Comparison of ENCODE assay signal across 14 mouse cellular contexts in the genomic region with DNA sequence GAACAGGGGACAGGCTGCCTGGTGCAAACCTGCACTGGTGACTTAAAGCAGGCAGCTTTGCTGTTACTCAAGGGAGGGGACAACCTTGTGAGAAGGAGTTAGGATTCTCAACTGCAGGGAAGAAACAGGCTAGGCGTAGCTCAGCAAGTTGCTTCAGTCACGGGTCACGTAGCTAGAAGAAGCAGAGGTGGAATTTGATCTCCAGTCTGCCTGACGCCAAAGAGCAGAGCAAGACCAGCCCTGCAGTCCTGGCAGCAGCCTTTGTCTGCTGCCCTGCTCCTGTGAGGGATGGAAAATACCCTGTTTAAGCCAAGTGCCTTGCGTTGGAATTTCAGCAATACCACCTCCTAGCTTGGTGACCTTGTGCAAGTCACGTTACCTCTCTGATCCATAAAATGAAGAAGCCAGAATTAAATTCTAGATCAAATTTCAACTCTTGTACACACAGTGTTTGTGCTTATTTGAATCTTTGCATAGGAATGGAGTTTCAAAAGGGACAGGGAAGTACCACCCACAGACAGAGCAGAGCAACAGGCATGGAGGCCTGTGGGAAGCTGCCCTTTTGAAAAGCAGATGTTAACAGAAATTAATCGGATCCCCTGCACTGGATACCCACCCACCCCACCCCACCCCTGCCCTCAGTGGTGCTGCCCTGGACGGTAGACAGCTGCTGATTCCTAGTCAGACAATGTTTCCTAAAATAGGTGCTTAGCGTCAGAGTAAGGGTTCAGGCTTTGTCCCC.
DNase-seq lines count a peak whose midpoint lies in the region; ATAC-seq and TF ChIP-seq lines count a peak whose summit lies in the region.
"Had no signal": no experiment of that assay in that cellular context is flagged by ENCODE, and none has a peak within 500 bp of the region (broad histone marks: within the 10 kb centered on the region; RNA-seq: fewer than 3 reads in every experiment).

No protein-coding gene starts in this region.

- H3K4me1 ChIP-seq in midbrain, embryonic 10.5 days = peaks cover 11% of the 10 kb centered on the region
- no peaks in the 10 kb centered on the region for H3K4me1 ChIP-seq in midbrain, postnatal 0 days (ENCODE audit: insufficient read depth, low read length)
- H3K4me1 ChIP-seq in kidney, postnatal 0 days (replicated peaks; ENCODE audit: insufficient read depth, low read length) = no peaks in the 10 kb centered on the region
- H3K4me1 ChIP-seq: megakaryocyte, embryonic 14.5 days; neural tube, embryonic 12.5 days had no signal

- H3K27me3 ChIP-seq in midbrain, embryonic 10.5 days (ENCODE audit: low read depth, poor library complexity, severe bottlenecking) = no peaks in the 10 kb centered on the region
- no peaks in the 10 kb centered on the region for H3K27me3 ChIP-seq in midbrain, postnatal 0 days (ENCODE audit: insufficient read depth, low read length)
- no peaks in the 10 kb centered on the region for H3K27me3 ChIP-seq in kidney, postnatal 0 days (ENCODE audit: insufficient read depth, low read length)
- H3K27me3 ChIP-seq: hindbrain, embryonic 12.5 days; neural tube, embryonic 12.5 days had no signal

- no peak for DNase-seq in midbrain, embryonic 10.5 days (ENCODE audit: low spot score)
- no peak for DNase-seq in midbrain, postnatal 0 days (ENCODE audit: low spot score)
- peak; percentile 52 for DNase-seq in fibroblast of lung, adult 2 months (ENCODE audit: low read depth)
- peak; percentile 77 for DNase-seq in kidney, postnatal 0 days (ENCODE audit: low spot score)
- DNase-seq in left cerebral cortex, adult 11 months (ENCODE audit: low spot score) = no peak
- DNase-seq in testis, postnatal 10 days (ENCODE audit: low spot score) = no peak
- DNase-seq: gastrocnemius, postnatal 14 days; right cerebral cortex, postnatal 25 days had no signal

- WGBS in midbrain, embryonic 10.5 days = 22% methylated on average over 9 of the region's 9 CpGs
- WGBS in midbrain, postnatal 0 days = 33% methylated on average over 9 of the region's 9 CpGs
- WGBS in kidney, postnatal 0 days = 30% methylated on average over 9 of the region's 9 CpGs

- no peak overlapping the region for H3K4me3 ChIP-seq in midbrain, embryonic 10.5 days
- no peak overlapping the region for H3K4me3 ChIP-seq in midbrain, postnatal 0 days (ENCODE audit: low read depth, low read length)
- H3K4me3 ChIP-seq in kidney, postnatal 0 days (replicated peaks; ENCODE audit: low read depth, low read length) = no peak overlapping the region
- H3K4me3 ChIP-seq: hindbrain, embryonic 12.5 days; megakaryocyte, embryonic 14.5 days; neural tube, embryonic 12.5 days had no signal

- peaks cover 7% of the 10 kb centered on the region; the same call in 1 of the 2 replicates for H3K9me3 ChIP-seq in midbrain, embryonic 10.5 days (replicated peaks)
- no peaks in the 10 kb centered on the region for H3K9me3 ChIP-seq in midbrain, postnatal 0 days (ENCODE audit: low read length)
- H3K9me3 ChIP-seq in kidney, postnatal 0 days (replicated peaks; ENCODE audit: low read length) = no peaks in the 10 kb centered on the region
- H3K9me3 ChIP-seq: G1E; hindbrain, embryonic 12.5 days had no signal

- H3K27ac ChIP-seq in midbrain, embryonic 10.5 days (replicated peaks) = peak overlapping the region; percentile 59
- H3K27ac ChIP-seq in midbrain, postnatal 0 days (ENCODE audit: low read depth, low read length) = no peak overlapping the region
- no peak overlapping the region for H3K27ac ChIP-seq in kidney, postnatal 0 days
- H3K27ac ChIP-seq: hindbrain, embryonic 12.5 days; neural tube, embryonic 12.5 days had no signal

- no peak for TF ChIP-seq CTCF in midbrain, postnatal 0 days (IDR thresholded peaks at IDR 0.05)
- TF ChIP-seq CTCF in kidney, postnatal 0 days (IDR thresholded peaks at IDR 0.05; ENCODE audit: low read depth) = no peak

- no peak for ATAC-seq in midbrain, postnatal 0 days (ENCODE audit: low FRiP score)
- ATAC-seq in kidney, postnatal 0 days (replicated peaks; ENCODE audit: low FRiP score, low read depth) = peak; percentile 89
- no peak for ATAC-seq in erythroblast, adult 5-6 weeks (replicated peaks; ENCODE audit: low FRiP score, poor library complexity, severe bottlenecking)

- no peaks in the 10 kb centered on the region for H3K36me3 ChIP-seq in midbrain, embryonic 10.5 days
- H3K36me3 ChIP-seq in midbrain, postnatal 0 days (ENCODE audit: insufficient read depth, low read length) = no peaks in the 10 kb centered on the region
- no peaks in the 10 kb centered on the region for H3K36me3 ChIP-seq in kidney, postnatal 0 days (ENCODE audit: insufficient read depth, low read length)
- H3K36me3 ChIP-seq: G1E; hindbrain, embryonic 12.5 days; neural tube, embryonic 12.5 days had no signal

- H3K4me2 ChIP-seq in midbrain, postnatal 0 days (ENCODE audit: low read depth, low read length, poor library complexity, severe bottlenecking) = no peak overlapping the region
- no peak overlapping the region for H3K4me2 ChIP-seq in kidney, postnatal 0 days (ENCODE audit: low read length)
- H3K4me2 ChIP-seq: hindbrain, embryonic 12.5 days; liver, embryonic 11.5 days; neural tube, embryonic 12.5 days had no signal

- H3K9ac ChIP-seq in midbrain, postnatal 0 days (replicated peaks; ENCODE audit: low read length, poor library complexity, severe bottlenecking) = no peak overlapping the region
- no peak overlapping the region for H3K9ac ChIP-seq in kidney, postnatal 0 days (ENCODE audit: low read depth, low read length)
- H3K9ac ChIP-seq: hindbrain, embryonic 12.5 days; neural tube, embryonic 12.5 days had no signal

Comparison
In these comparisons a context has a peak if more than half of its experiments do, and no peak if none do; other contexts are left out.
1. DNase-seq: peak in fibroblast of lung, adult 2 months (single experiment) and kidney, postnatal 0 days (single experiment); none in midbrain, embryonic 10.5 days (single experiment), midbrain, postnatal 0 days (single experiment), left cerebral cortex, adult 11 months (single experiment) and testis, postnatal 10 days (single experiment).